Mouse (Mus musculus): ENCODE results near the gene Olfr279.

Olfr279 gene

DNA sequence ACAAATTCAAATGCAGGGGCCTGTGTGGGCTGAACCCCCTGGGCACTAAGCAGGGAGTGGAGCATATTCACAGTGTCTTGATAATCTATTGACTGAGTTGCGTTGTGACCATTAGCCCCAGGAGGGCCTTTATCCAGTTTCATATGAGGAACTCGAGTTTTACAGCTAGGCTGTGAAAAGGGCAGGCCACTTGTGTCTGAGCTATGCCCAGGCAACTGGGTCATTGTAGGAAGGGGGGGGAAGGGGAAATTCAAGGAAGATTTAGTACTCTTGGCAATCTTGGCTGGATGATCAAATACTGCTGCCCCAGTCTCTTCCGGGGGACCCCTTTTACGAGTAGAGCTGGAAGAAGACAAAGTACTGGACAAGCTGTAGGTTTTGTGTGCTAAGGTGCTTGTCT lies 51.1 kb downstream of the Olfr279 start:
- DNase-seq (ENCODE audit: low read depth, low spot score): no peak

DNA sequence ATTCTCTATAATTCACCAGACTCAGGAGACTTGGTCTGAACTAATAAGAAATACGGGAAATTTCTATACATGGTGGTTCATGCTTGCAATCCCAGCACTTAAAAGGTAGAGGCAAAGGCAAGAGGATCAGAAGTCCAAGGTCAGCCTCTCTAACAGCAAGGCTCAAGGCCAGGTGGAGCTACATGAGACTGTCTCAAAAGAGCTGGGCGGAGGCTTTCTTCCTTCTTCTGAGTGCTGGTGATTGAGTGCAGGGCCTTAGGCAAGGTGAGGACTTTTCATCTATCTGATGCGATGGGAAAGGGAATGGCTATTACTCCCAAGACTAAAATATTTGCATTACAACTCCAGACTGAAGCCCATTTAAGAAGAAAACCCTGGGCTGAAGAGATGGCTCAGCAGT lies 52.9 kb downstream of the Olfr279 start:
- peak; percentile 61 for DNase-seq (ENCODE audit: low read depth, low spot score)

DNA sequence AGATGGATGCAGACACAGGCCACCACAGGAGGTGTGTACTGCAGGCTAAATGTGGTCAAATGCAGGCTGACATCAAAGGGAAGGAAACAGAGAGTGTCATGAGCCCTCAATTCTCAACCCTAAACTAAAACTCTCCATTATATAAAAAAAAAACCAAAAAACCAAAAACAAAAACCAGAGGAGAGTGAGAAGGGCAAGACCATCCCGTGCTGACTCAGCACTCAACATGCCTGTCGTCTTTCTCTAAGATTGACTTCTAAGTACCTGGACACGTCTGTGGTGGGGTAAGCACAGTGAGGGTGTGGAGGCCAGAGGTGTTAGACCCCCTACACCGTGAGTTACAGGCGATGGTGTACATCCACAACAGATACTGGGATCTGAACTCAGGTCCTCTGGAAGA lies 54.6 kb downstream of the Olfr279 start:
- no peak for DNase-seq (ENCODE audit: low read depth, low spot score)
